Mouse (Mus musculus): Measurements from ENCODE around the gene Fcor.

DNA sequence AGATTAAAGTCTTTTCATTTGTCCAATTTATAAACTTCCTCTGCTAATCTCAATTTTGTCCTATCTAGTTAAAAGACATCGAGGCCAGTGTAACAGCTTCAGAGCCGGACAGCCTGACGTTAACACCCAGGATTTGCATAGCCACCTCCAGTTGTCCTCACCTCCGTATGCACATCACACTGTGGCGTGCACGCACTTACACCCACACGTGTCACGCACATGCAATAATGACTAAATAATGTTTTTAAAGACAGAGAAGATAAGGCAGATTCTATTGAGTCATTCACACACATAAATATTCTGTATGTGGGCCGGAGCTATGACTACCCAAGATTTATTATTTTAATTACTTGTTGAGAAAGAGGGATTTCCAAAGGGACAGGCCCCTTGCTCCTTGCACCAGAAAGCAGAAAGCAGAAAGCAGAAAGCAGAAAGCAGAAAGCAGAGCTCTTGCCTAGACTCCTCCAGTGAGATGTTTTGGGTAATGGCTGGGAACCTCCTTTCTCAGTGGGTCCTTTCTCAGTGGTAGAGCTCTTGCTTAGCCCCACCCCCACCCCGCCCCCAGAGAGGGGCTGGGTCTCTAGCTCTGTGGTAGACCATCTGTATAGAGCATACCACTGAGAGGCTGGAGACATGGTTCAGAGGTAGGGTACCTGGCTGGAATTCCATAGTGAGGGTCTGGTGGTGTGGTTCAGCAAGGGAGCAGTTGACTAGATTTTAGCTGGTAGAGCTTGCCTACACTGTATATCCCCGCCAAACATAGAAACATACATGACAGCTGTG lies 17.2 kb downstream of the Fcor start:
- no peak for TF ChIP-seq GATA1 (IDR thresholded peaks at IDR 0.05; ENCODE audit: borderline replicate concordance, low read length)
- TF ChIP-seq FLI1 (IDR thresholded peaks at IDR 0.05; ENCODE audit: low read length) = no peak

Data from megakaryocyte, embryonic 14.5 days (primary cell).